Mouse (Mus musculus) olfactory bulb, adult 2 months (tissue): ENCODE results near the gene Klhl3. TPM values are rescaled to one million over a fixed set of nuclear protein-coding genes. Genes with fewer than 3 reads are reported as not detected.

ENCODE experiments used
- H3K27ac ChIP-seq: fragments of 200-500 bp; 2 replicates; pipeline ENCODE4 v1.5.1; 2012; ENCODE audit warnings: low read depth, low read length; ENCODE audit not compliant: insufficient read depth
- H3K4me1 ChIP-seq: fragments of 200-500 bp; 2 replicates; pipeline ENCODE4 v1.6.1; 2012; ENCODE audit warnings: low read length; ENCODE audit not compliant: control insufficient read depth, insufficient read depth
- H3K4me3 ChIP-seq: fragments of 200-500 bp; 2 replicates; pipeline ENCODE4 v1.5.1; 2012; ENCODE audit warnings: mild to moderate bottlenecking, low read depth, low read length, moderate library complexity; ENCODE audit not compliant: insufficient read depth
- CTCF ChIP-seq: fragments of 200-500 bp; IDR thresholded peaks from 2 replicates; pipeline ENCODE4 v1.5.1; 2012; ENCODE audit warnings: low read depth, mild to moderate bottlenecking, low read length, moderate library complexity; ENCODE audit not compliant: insufficient read depth
- POLR2A ChIP-seq: fragments of 200-500 bp; IDR thresholded peaks from 2 replicates; pipeline ENCODE4 v1.6.1; 2012; ENCODE audit warnings: mild to moderate bottlenecking, low read depth, low read length, moderate library complexity; ENCODE audit not compliant: insufficient read depth
- WGBS: fragments of 180-500 bp; shearing (Covaris S2); methylation state at CpG from one replicate; pipeline ENCODE4 v1.1.7; 2018; 5-methylcytosine and 5-hydroxymethylcytosine counted together
- polyA plus RNA-seq: library from polyadenylated mRNA; stranded (reverse); fragments of >200 nt; gene quantifications from 2 replicates; pipeline ENCODE4 v1.2.4, GENCODE M21; 2012; ENCODE audit warnings: low replicate concordance; ENCODE audit not compliant: missing spikeins, insufficient read depth, insufficient read length

The Klhl3 gene
- polyA plus RNA-seq, 1 experiment = not detected

- Histone ChIP-seq H3K4me1 (peaks cover 6% of the 10 kb centered on the region), H3K27ac (no peak overlapping the region), H3K4me3 (no peak overlapping the region)
- TF ChIP-seq POLR2A (no peak), CTCF (no peak)
- WGBS = 32% methylated on average over 9 of the region's 9 CpGs
These were observed 134.5 kb downstream of the Klhl3 start for GRCm38 (mm10) chr13:57978931-57979330.

- peaks cover 6% of the 10 kb centered on the region for H3K4me1 ChIP-seq
- TF ChIP-seq CTCF = no peak
- TF ChIP-seq POLR2A = no peak
- no peak overlapping the region for H3K4me3 ChIP-seq
- H3K27ac ChIP-seq = no peak overlapping the region
- 89% methylated on average over 6 of the region's 6 CpGs for whole genome bisulfite sequencing
These were observed 135.7 kb downstream of the Klhl3 start for GRCm38 (mm10) chr13:57977721-57978120.

- H3K27ac ChIP-seq = no peak overlapping the region
- TF ChIP-seq CTCF (no peak), POLR2A (no peak)
- peaks cover 5% of the 10 kb centered on the region; the same call in 1 of the 2 replicates for H3K4me1 ChIP-seq
- H3K4me3 ChIP-seq = no peak overlapping the region
- WGBS = 74% methylated on average over 6 of the region's 6 CpGs
These were observed 147.7 kb downstream of the Klhl3 start for GRCm38 (mm10) chr13:57965658-57966057.

GRCm38 (mm10) chr13:57960254-57960653, 153.1 kb downstream of the Klhl3 start:
- TF ChIP-seq CTCF = no peak
- no peak for TF ChIP-seq POLR2A
- Histone ChIP-seq H3K27ac (no peak overlapping the region), H3K4me1 (no peaks in the 10 kb centered on the region), H3K4me3 (no peak overlapping the region)
- 91% methylated on average over 2 of the region's 2 CpGs for WGBS

- 84% methylated on average over 5 of the region's 5 CpGs for WGBS
- H3K4me1 ChIP-seq = peaks cover 3% of the 10 kb centered on the region; the same call in 1 of the 2 replicates
- H3K4me3 ChIP-seq = no peak overlapping the region
- no peak for TF ChIP-seq POLR2A
- TF ChIP-seq CTCF = no peak
- no peak overlapping the region for H3K27ac ChIP-seq
These were observed 153.6 kb downstream of the Klhl3 start for GRCm38 (mm10) chr13:57959806-57960205.

Other genes starting within 250 kb of the Klhl3 start
- gene Spock1, start 205.3 kb downstream of the Klhl3 start, polyA plus RNA-seq = not detected in 2 replicates
- 114 TPM in 1 of 2 replicates, not detected in the other for gene Hnrnpa0, start 15.0 kb upstream of the Klhl3 start, polyA plus RNA-seq
- gene Idnk, start 44.1 kb upstream of the Klhl3 start, polyA plus RNA-seq = not detected in 2 replicates
- gene Ubqln1, start 102.1 kb upstream of the Klhl3 start, polyA plus RNA-seq = 142 TPM in 1 of 2 replicates, not detected in the other
- gene Gkap1, start 162.1 kb upstream of the Klhl3 start, polyA plus RNA-seq = not detected in 2 replicates
- not detected in 2 replicates for gene Kif27, start 245.5 kb upstream of the Klhl3 start, polyA plus RNA-seq